Mouse (Mus musculus) liver, adult 10 weeks (tissue): ENCODE data around the gene Pak2. TPM values are rescaled to one million over a fixed set of nuclear protein-coding genes. Genes with fewer than 3 reads are reported as not detected.

Experiments used
- polyA plus RNA-seq: library from polyadenylated mRNA; stranded (reverse); fragments of 350-450 nt; fragmentation: Illumina TruSeq; extraction: RNeasy Lipid Tissue Mini Kit (QIAGEN cat#74804); gene quantifications from one replicate; pipeline ENCODE4 v1.2.3, GENCODE M21; 2014; ENCODE audit warnings: low read depth, low replicate concordance

The Pak2 gene
- 20.3 TPM for polyA plus RNA-seq

DNA sequence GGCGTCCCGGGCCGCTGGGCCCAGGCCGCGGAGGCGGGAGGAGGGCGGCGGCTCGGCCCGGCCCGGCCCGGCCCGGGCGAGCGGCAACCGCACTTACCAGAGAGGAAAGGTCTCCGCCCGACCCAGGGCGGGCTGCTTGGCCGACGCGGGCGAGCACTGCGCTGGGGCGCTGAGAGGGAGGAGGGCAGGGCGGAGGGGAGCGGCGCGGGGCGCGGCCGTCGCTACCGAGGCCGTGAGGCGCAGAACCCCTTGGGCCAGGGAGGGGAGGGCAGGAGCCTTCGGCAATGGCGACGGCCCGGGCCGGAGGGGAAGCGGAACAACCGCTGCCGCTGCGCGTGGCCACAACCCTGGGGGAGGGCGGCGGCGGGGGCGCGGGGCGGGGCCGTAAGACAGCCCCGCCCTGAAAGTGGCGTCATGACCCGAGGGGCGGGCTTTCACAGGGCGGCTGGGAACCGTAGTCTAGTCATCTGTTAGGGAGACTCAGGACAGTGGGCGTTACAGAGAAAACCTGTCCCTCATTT, at the start of gene Pak2:
Gene Pak2 (minus strand): TSS at position 352 of the 521 bp plus-strand sequence.

DNA sequence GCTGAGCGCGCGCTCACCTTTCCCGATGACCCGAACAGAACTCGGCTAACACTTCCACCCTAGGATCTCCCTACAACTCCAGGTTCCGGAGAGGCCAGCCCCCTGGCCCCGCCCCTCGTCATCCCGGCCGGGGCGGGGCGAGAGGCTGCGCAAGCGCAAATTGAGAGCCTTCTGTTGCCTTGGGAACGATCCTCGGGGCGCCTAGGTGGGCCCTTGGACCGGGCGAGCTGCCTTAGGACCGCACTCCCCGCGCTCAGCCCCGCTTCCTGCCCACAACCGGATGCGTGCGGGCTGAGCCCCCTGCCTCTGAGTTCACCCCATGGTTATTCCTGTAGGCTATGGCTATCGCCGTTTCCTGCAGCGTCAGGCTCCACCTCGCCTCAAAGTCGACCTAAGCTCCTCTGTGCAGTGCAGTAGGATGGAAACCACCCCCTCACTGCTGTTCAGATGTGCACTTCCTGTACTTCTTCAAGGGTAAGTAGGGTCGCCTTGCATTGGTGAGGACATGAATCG, 20.6 kb upstream of the Pak2 start, which contains the start of the genes Pigx and Cep19:
Gene Pigx (minus strand): TSS at position 103 of the 513 bp plus-strand sequence.
Gene Cep19 (plus strand): TSS at position 163 of the 513 bp plus-strand sequence.

DNA sequence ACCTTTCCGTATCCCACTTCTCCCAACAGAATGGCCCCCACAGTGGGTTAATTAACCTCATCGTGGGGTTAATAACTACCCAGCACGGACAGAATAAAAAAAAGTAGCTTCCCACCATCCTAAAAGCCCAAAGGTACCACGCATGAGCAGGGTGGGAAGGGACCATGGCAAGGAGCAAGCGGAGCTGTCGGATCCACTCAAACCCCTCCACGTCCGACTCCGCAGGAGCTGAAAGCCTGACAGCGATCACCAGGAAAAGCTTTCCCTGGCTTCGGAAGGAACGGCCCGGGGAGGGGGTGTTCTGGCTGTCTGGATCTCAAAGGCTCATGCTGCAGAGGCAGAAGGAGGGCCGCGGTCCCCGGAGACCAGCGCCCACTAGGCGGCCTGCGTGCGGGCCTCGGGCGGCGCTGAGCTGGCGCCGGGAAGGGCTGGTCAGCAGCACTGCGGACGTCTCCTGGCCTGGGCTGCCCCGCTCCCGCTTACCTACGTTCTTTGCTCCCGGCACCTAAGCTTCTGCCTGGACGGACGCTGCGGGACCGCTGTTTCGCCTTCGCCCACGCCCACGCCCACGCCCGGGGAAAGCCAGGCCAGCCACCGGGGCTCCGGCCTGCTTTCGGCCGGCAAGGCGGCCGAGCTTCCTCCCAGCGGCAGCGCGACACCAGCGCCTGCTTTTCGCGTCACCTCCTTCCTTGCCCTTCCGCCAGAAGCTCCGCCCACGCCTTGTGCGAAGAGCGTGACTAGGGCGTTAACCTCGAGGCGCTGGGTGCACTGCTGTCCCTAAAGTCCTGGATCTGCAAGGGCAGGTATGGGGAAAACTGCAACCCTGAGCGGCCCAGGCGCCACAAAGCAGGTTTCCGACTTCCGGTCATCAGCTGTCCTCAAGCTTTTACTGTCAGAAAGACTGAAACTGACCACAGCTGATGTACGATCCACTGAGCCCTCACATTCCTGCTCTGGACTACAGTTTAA, 76.3 kb downstream of the Pak2 start, which contains the start of gene Senp5:
Gene Senp5 (minus strand): TSS at position 779 of the 969 bp plus-strand sequence.

Other genes with a start within 250 kb of the Pak2 start
- not detected for gene Meltf, start 200.5 kb downstream of the Pak2 start, polyA plus RNA-seq
- gene Pigz, start 145.5 kb downstream of the Pak2 start, polyA plus RNA-seq, result not detected
- gene 0610012G03Rik, start 130.8 kb downstream of the Pak2 start, polyA plus RNA-seq, result 2.8 TPM
- gene Ncbp2, start 130.8 kb downstream of the Pak2 start, polyA plus RNA-seq, result 32.3 TPM
- gene Senp5, start 76.1 kb downstream of the Pak2 start, polyA plus RNA-seq, result 16.7 TPM
- 46.7 TPM for gene Pigx, start 20.4 kb upstream of the Pak2 start, polyA plus RNA-seq
- gene Cep19, start 20.5 kb upstream of the Pak2 start, polyA plus RNA-seq, result 7.1 TPM
- gene Nrros, start 86.3 kb upstream of the Pak2 start, polyA plus RNA-seq, result 0.56 TPM
- not detected for gene Bex6, start 100.5 kb upstream of the Pak2 start, polyA plus RNA-seq
- 8.7 TPM for gene Fbxo45, start 167.8 kb upstream of the Pak2 start, polyA plus RNA-seq
- 8.7 TPM for gene Wdr53, start 167.9 kb upstream of the Pak2 start, polyA plus RNA-seq
- gene Smco1, start 192.1 kb upstream of the Pak2 start, polyA plus RNA-seq, result not detected
- gene Rnf168, start 198.1 kb upstream of the Pak2 start, polyA plus RNA-seq, result 13.2 TPM